In the genomic region with DNA sequence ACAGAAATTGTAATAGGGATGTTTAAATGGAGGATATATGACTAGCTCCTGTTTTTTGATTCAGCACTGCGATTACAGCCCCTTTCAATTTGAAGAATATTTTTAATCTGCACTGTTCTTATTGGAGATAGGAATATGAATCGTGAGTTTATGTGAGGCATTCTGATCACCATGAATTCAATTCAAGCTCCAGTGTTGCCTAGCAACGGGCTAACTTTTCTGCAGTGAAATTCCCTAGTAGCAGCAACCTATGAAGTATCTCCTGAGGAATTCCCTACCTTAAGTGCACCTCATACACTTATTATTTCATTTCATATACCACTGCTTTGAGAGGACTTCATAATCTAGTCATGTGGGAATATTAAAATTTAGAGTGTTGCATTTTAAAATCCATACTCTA, we compare ENCODE assay signal across 18 mouse cellular contexts.
DNase-seq lines count a peak whose midpoint lies in the region; ATAC-seq lines count a peak whose summit lies in the region.
"Had no signal": no experiment of that assay in that cellular context is flagged by ENCODE, and none has a peak within 500 bp of the region (broad histone marks: within the 10 kb centered on the region; RNA-seq: fewer than 3 reads in every experiment).

No protein-coding gene starts in this region.

- no peaks in the 10 kb centered on the region for H3K27me3 ChIP-seq in midbrain, embryonic 15.5 days (replicated peaks)
- H3K27me3 ChIP-seq in midbrain, embryonic 13.5 days, result no peaks in the 10 kb centered on the region
- H3K27me3 ChIP-seq: intestine, embryonic 15.5 days; limb, embryonic 15.5 days had no signal

- H3K9me3 ChIP-seq in midbrain, embryonic 15.5 days, result no peaks in the 10 kb centered on the region
- no peaks in the 10 kb centered on the region for H3K9me3 ChIP-seq in midbrain, embryonic 13.5 days
- H3K9me3 ChIP-seq: G1E; intestine, embryonic 15.5 days; limb, embryonic 15.5 days had no signal

- WGBS in midbrain, embryonic 15.5 days, result 50% methylated on average over 3 of the region's 3 CpGs
- 66% methylated on average over 3 of the region's 3 CpGs for WGBS in midbrain, embryonic 13.5 days

- DNase-seq in frontal cortex, adult 2 months (ENCODE audit: extremely low spot score in 1 of 2, low spot score in 1 of 2), result peak; percentile 13 to 62
- no peak for DNase-seq in frontal cortex, postnatal 25 days (ENCODE audit: low spot score in 2 of 2)
- DNase-seq in left cerebral cortex, postnatal 4 days, result peak; percentile 1
- peak; percentile 45 for DNase-seq in telencephalon, adult 2 months (ENCODE audit: low read depth, low spot score)
- no peak for DNase-seq in lung, postnatal 14 days
- DNase-seq: adrenal gland, postnatal 36 days; cerebellum, adult 11-12 months; gastrocnemius, adult 2 months; heart, postnatal 14 days; kidney, postnatal 14 days; lung, adult 2 months; thymus, adult 18-20 months had no signal

- peak; percentile 80 for ATAC-seq in midbrain, embryonic 15.5 days (replicated peaks)
- no peak for ATAC-seq in midbrain, embryonic 13.5 days
- ATAC-seq: intestine, embryonic 15.5 days had no signal

- no peak overlapping the region for H3K4me2 ChIP-seq in midbrain, embryonic 15.5 days
- H3K4me2 ChIP-seq in midbrain, embryonic 13.5 days (replicated peaks), result no peak overlapping the region
- H3K4me2 ChIP-seq: intestine, embryonic 15.5 days; limb, embryonic 15.5 days had no signal

- H3K9ac ChIP-seq in midbrain, embryonic 15.5 days, result no peak overlapping the region
- H3K9ac ChIP-seq in midbrain, embryonic 13.5 days (replicated peaks), result no peak overlapping the region
- H3K9ac ChIP-seq: intestine, embryonic 15.5 days; limb, embryonic 15.5 days had no signal

- no peak overlapping the region for H3K27ac ChIP-seq in midbrain, embryonic 15.5 days
- H3K27ac ChIP-seq in midbrain, embryonic 13.5 days, result no peak overlapping the region
- H3K27ac ChIP-seq: gastrocnemius, adult 2 months; intestine, embryonic 15.5 days; limb, embryonic 15.5 days had no signal

- no peaks in the 10 kb centered on the region for H3K4me1 ChIP-seq in midbrain, embryonic 15.5 days
- H3K4me1 ChIP-seq in midbrain, embryonic 13.5 days (replicated peaks), result no peaks in the 10 kb centered on the region
- H3K4me1 ChIP-seq: intestine, embryonic 15.5 days; limb, embryonic 15.5 days had no signal

- H3K36me3 ChIP-seq in midbrain, embryonic 15.5 days (replicated peaks), result no peaks in the 10 kb centered on the region
- H3K36me3 ChIP-seq in midbrain, embryonic 13.5 days, result no peaks in the 10 kb centered on the region
- H3K36me3 ChIP-seq: G1E; intestine, embryonic 15.5 days; limb, embryonic 15.5 days had no signal

- intact Hi-C loops in left cerebral cortex, postnatal 4 days (cut with DNase I), result no loop called here

- H3K4me3 ChIP-seq in midbrain, embryonic 15.5 days, result no peak overlapping the region
- H3K4me3 ChIP-seq in midbrain, embryonic 13.5 days (replicated peaks), result no peak overlapping the region
- H3K4me3 ChIP-seq: erythroblast, embryonic 14.5 days; gastrocnemius, adult 2 months; intestine, embryonic 15.5 days; limb, embryonic 15.5 days had no signal

Comparison
In these comparisons a context has a peak if more than half of its experiments do, and no peak if none do; other contexts are left out.
1. DNase-seq: peak in frontal cortex, adult 2 months (2 of 2), left cerebral cortex, postnatal 4 days (single experiment) and telencephalon, adult 2 months (single experiment); none in frontal cortex, postnatal 25 days (0 of 2) and lung, postnatal 14 days (single experiment).